Mouse (Mus musculus) thymus, adult 2 months (tissue): ENCODE data around the gene Taok3. TPM values are rescaled to one million over a fixed set of nuclear protein-coding genes. Genes with fewer than 3 reads are reported as not detected.
A peak's percentile ranks its signal among the peaks of the same experiment; 100 is the strongest.

Experiments used
- DNase-seq: peaks from one replicate; pipeline ENCODE4 v3.0.0; 2021
- H3K27ac ChIP-seq: fragments of 200-500 bp; 2 replicates; pipeline ENCODE4 v1.5.1; 2012; ENCODE audit warnings: low read length, control low read depth; ENCODE audit not compliant: control insufficient read depth, insufficient read depth
- H3K27me3 ChIP-seq: fragments of 200-500 bp; 2 replicates; pipeline ENCODE4 v1.6.1; 2012; ENCODE audit warnings: mild to moderate bottlenecking, low read length, moderate library complexity, mixed read lengths; ENCODE audit not compliant: control insufficient read depth, insufficient read depth
- H3K36me3 ChIP-seq: fragments of 200-500 bp; 2 replicates; pipeline ENCODE4 v1.6.1; 2012; ENCODE audit warnings: mild to moderate bottlenecking, low read length, moderate library complexity; ENCODE audit not compliant: control insufficient read depth, insufficient read depth
- H3K4me1 ChIP-seq: fragments of 200-500 bp; replicated peaks from 2 replicates; pipeline ENCODE4 v1.6.1; 2012; ENCODE audit warnings: low read length; ENCODE audit not compliant: control insufficient read depth, insufficient read depth
- H3K4me3 ChIP-seq: fragments of 200-500 bp; 2 replicates; pipeline ENCODE4 v1.5.1; 2012; ENCODE audit warnings: mild to moderate bottlenecking, low read length, control low read depth, moderate library complexity; ENCODE audit not compliant: control insufficient read depth, insufficient read depth
- CTCF ChIP-seq: fragments of 200-500 bp; IDR thresholded peaks from 2 replicates; pipeline ENCODE4 v1.5.1; 2012; ENCODE audit warnings: mild to moderate bottlenecking, control low read depth, low read length, moderate library complexity, borderline replicate concordance; ENCODE audit not compliant: control insufficient read depth, poor library complexity, insufficient read depth; ENCODE audit errors: extremely low read depth
- POLR2A ChIP-seq: fragments of 200-500 bp; IDR thresholded peaks from 2 replicates; pipeline ENCODE4 v1.6.1; 2012; ENCODE audit warnings: mild to moderate bottlenecking, low read length, control low read depth, moderate library complexity; ENCODE audit not compliant: control insufficient read depth, poor library complexity, insufficient read depth; ENCODE audit errors: extremely low read depth
- WGBS: fragments of 180-500 bp; shearing (Covaris S2); methylation state at CpG from one replicate; pipeline ENCODE4 v1.1.7; 2018; 5-methylcytosine and 5-hydroxymethylcytosine counted together
- polyA plus RNA-seq: library from polyadenylated mRNA; depleted of rRNA; stranded (reverse); fragments of >200 nt; gene quantifications from 2 replicates; pipeline ENCODE4 v1.2.3, GENCODE M21; 2012

Gene Taok3
- polyA plus RNA-seq, 1 experiment, result 43.5 TPM

DNA sequence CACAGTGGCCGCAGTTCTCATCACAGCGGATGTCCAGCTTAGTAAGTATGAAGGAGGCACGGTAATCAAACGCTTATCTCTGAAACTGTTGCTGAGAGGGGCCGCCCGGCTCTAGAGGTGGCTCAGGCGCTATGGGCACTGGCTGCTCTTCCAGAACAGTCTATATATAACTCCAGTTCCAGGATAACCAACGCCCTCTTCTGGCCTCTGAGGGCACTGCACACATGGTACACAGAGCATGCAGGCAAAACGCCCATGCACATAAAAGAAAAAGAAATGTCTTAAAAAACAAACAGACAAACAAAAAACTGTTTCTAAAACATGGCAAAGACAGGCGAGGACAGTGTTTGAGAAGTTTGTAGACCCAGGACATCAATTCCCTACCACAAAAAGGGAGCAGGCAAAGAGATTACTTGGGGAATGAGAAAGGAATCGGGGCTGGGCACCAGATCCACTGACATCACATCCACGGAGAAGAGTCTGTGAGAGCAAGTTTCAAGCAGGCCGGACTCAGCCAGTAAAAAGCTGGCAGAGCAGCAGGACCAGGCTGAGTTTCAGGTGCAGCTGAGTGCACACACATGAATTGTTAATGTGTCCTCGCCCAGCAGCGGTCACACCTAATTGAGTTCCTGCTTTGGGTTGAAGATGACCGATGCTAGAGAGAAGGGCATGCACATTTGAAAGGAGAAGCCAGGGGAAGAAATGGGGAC, 8.7 kb upstream of the Taok3 start:
- Histone ChIP-seq H3K4me3 (no peak overlapping the region), H3K27me3 (no peaks in the 10 kb centered on the region), H3K27ac (no peak overlapping the region), H3K4me1 (peaks cover 16% of the 10 kb centered on the region), H3K36me3 (peaks cover 30% of the 10 kb centered on the region)
- no peak for DNase-seq
- TF ChIP-seq CTCF (no peak), POLR2A (no peak)
- 93% methylated on average over 16 of the region's 16 CpGs for WGBS

DNA sequence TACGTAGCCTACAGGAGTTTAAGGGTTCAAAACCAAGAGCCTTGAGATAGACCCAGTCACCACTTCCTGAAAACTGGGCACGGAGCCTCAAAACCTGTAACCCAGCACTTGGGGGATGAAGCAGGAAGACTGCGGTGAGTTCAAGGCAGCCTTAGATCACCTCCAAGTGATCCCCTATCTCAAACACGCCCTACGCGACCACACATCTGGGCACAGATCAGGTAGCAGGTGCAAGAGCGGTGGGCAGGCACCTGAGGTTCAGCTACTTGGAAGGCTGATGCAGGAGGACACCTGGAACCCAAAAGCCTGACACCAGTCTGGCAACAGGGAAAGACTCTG, 8.2 kb upstream of the Taok3 start:
- peaks cover 25% of the 10 kb centered on the region for H3K36me3 ChIP-seq
- H3K4me3 ChIP-seq, result no peak overlapping the region
- no peak for TF ChIP-seq POLR2A
- TF ChIP-seq CTCF, result no peak
- H3K27ac ChIP-seq, result no peak overlapping the region
- peaks cover 17% of the 10 kb centered on the region for H3K4me1 ChIP-seq
- H3K27me3 ChIP-seq, result no peaks in the 10 kb centered on the region
- DNase-seq, result peak; percentile 40
- WGBS, result 17% methylated on average over 7 of the region's 7 CpGs

DNA sequence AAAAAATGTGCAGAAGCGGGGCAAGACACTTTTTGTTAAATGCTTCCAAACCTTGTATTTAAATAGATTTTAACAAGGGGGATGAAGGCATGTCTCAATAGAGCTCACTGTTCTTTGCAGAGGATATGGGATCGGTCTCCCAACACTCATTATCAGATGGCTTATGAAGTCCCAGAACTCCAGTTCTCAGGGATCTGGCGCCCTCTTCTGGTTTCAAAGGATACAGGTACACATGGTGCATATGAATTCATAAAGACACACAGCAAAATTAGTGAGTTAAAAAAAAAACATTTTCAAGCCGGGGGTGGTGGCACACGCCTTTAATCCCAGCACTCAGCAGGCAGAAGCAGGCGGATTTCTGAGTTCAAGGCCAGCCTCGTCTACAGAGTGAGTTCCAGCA, 6.6 kb upstream of the Taok3 start:
- DNase-seq, result no peak

DNA sequence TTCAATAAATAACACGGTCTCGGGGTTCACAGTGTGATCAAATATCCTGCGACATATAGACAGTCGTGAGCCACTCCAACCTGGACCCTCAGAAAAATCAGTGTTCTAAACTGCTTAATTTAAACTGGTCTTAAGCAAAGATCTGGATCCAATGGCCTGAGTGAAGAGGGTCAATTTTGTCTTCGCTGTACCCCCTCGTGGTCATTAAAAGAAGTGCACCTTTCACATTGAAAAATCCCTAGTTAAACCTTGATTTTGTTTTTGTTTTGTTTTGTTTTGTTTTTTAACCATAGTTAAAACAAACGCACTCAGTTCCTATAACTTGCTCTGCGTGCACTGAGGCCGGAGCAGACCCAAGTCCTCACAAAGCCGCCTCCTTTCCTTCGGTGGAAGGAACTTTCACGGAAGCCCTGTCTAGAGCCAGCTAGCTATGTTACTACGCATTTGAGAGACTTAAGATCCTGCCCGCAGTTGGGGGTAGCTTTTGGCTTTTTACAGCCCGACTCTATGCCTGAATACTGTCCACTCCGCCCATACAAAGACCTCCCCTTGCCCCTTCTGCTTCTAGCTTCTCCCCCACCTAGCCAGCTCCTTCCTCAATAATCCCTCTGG, 5.2 kb upstream of the Taok3 start:
- DNase-seq, result no peak
- Histone ChIP-seq H3K27ac (peak overlapping the region; percentile 5; the same call in 1 of the 2 replicates), H3K36me3 (no peaks in the 10 kb centered on the region; the same call in 1 of the 2 replicates), H3K27me3 (no peaks in the 10 kb centered on the region), H3K4me3 (peak overlapping the region; percentile 83), H3K4me1 (peaks cover 22% of the 10 kb centered on the region)
- WGBS, result 8% methylated on average over 16 of the region's 16 CpGs
- no peak for TF ChIP-seq CTCF

More for the DNA sequence above, 6.6 kb upstream of the Taok3 start:
- Histone ChIP-seq H3K4me1 (peaks cover 17% of the 10 kb centered on the region), H3K27me3 (no peaks in the 10 kb centered on the region), H3K4me3 (no peak overlapping the region), H3K36me3 (peaks cover 11% of the 10 kb centered on the region), H3K27ac (no peak overlapping the region)
- 95% methylated on average over 7 of the region's 7 CpGs for WGBS
- TF ChIP-seq CTCF (no peak), POLR2A (no peak)

DNA sequence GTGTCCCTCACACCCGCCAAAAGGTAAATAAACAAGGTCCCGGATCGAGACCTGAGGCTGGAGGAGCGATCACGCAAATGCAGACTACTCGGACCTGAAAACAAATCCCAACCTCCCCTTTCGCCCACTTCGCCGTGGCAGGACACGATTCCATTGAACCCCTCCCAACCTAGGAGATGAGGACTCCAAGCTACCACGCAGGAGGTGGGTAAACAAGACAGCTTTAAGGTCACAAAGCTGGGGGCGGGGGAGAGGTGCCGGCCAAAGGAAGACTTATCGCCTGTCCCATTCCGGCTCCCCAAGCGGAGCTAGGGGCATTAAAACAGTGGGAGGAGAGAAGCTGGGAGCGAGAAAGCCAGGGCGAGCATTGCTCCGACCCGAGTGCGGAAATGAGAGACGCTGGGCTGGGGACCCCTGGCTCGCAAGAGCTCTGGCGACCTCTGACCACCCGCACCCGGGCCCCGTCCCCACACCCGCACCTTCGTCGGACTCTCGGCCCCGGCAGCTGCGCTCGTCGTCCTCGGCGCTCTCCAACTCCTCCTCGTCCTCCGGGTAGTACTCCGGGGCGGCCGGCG, 4.6 kb upstream of the Taok3 start:
- peak; percentile 55 for DNase-seq
- no peaks in the 10 kb centered on the region for H3K27me3 ChIP-seq
- peak overlapping the region; percentile 5; the same call in 1 of the 2 replicates for H3K27ac ChIP-seq
- TF ChIP-seq CTCF, result no peak
- no peak for TF ChIP-seq POLR2A
- H3K4me3 ChIP-seq, result peak overlapping the region; percentile 83
- H3K36me3 ChIP-seq, result no peaks in the 10 kb centered on the region; the same call in 1 of the 2 replicates
- WGBS, result under 1% methylated on average over 43 of the region's 43 CpGs
- peaks cover 22% of the 10 kb centered on the region for H3K4me1 ChIP-seq

DNA sequence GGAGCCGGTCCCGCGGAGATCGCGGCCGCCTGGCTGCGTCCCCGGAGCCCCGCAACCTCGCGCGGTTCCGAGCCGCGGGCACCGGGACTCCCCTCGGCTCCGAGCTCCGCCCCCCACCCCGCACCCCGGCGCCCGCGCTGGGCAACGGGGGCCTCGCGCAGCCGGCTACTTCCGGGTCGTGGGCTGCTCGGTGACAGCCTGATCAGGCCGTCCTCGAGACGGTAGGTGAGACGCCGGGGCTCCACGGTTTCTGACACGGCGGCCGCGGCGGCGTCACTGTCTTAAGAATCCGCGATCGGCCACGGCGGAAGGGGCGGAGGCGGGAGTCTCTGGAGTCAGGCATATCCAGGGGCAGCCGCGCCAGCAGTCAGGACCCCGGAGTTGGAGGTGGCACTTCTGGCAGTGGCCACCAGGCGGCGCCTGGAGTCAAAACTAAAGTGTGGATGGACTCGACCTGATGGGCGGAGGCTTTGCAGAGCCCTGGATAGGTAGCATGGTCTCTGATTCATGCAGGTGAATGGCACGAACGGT, 4.0 kb upstream of the Taok3 start, which contains the start of gene Suds3:
Gene Suds3, minus strand, starts transcription at position 278 of the 531 bp plus-strand sequence.
- H3K36me3 ChIP-seq, result no peaks in the 10 kb centered on the region; the same call in 1 of the 2 replicates
- WGBS, result under 1% methylated on average over 59 of the region's 59 CpGs
- TF ChIP-seq POLR2A (no peak), CTCF (peak; percentile 97)
- H3K27me3 ChIP-seq, result peaks cover under 1% of the 10 kb centered on the region; the same call in 1 of the 2 replicates
- H3K27ac ChIP-seq, result peak within 1 kb of the TSS; percentile 5; the same call in 1 of the 2 replicates
- H3K4me1 ChIP-seq, result peaks cover 27% of the 10 kb centered on the region
- DNase-seq, result peak; percentile 95
- H3K4me3 ChIP-seq, result peak within 1 kb of the TSS; percentile 83
